Mouse (Mus musculus): ENCODE results near the gene Hemgn. TPM values are rescaled to one million over a fixed set of nuclear protein-coding genes. Genes with fewer than 3 reads are reported as not detected.

Hemgn gene
- polyA plus RNA-seq, 1 experiment from 2014 or later, result 2.4 TPM

DNA sequence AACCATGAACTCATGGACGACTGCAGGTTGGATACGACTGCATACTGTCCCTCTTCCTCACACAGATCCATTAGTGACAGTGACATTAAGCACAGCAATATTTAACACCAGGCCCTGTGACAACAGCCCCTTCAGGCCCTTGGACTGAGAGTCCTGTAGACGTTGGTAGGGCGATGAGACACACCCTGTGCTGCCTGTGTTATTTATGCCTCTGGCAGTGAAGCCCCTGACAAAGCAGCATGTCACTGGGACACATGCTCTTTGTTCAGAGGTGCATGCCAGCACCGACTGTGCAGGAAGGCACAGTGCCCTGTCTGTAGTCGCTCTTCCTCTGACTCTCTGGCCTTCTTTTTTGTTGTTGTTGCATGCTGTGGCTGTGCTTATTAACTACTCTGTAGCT lies 35.6 kb upstream of the Hemgn start:
- Histone ChIP-seq H3K36me3 (no peaks in the 10 kb centered on the region), H3K9ac (no peak overlapping the region), H3K27me3 (no peaks in the 10 kb centered on the region), H3K27ac (no peak overlapping the region), H3K4me2 (no peak overlapping the region), H3K9me3 (no peaks in the 10 kb centered on the region), H3K4me1 (peaks cover 14% of the 10 kb centered on the region), H3K4me3 (no peak overlapping the region)
- ATAC-seq (ENCODE audit: insufficient number of reproducible peaks, low FRiP score, low TSS enrichment, low read depth), result no peak
- 60% methylated on average over 6 of the region's 6 CpGs for WGBS

DNA sequence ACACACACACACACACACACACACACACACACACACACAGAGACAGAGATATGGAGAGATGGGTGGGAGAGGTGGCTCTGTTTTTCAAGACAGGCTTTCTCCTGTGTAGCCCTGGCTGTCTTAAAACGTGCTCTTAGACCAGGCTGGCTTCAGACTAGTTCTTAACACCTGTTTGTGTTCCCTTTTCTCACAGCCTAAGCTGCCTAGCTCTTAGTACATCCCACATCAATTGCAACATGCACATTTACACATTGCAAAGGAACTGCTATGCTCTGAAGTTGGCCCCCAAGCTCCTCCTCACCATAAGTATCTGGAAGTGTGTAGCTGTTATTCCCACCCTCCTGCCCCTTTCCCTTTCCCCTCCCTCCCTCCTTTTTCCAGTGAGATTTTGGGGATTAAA lies 34.2 kb upstream of the Hemgn start:
- H3K27ac ChIP-seq, result no peak overlapping the region
- no peaks in the 10 kb centered on the region for H3K27me3 ChIP-seq
- no peak overlapping the region for H3K9ac ChIP-seq
- H3K9me3 ChIP-seq, result no peaks in the 10 kb centered on the region
- H3K36me3 ChIP-seq, result no peaks in the 10 kb centered on the region
- no peak overlapping the region for H3K4me2 ChIP-seq
- 33% methylated on average over 1 of the region's 1 CpGs for WGBS
- peaks cover 3% of the 10 kb centered on the region; the same call in 1 of the 2 replicates for H3K4me1 ChIP-seq
- no peak overlapping the region for H3K4me3 ChIP-seq
- no peak for ATAC-seq (ENCODE audit: insufficient number of reproducible peaks, low FRiP score, low TSS enrichment, low read depth)

DNA sequence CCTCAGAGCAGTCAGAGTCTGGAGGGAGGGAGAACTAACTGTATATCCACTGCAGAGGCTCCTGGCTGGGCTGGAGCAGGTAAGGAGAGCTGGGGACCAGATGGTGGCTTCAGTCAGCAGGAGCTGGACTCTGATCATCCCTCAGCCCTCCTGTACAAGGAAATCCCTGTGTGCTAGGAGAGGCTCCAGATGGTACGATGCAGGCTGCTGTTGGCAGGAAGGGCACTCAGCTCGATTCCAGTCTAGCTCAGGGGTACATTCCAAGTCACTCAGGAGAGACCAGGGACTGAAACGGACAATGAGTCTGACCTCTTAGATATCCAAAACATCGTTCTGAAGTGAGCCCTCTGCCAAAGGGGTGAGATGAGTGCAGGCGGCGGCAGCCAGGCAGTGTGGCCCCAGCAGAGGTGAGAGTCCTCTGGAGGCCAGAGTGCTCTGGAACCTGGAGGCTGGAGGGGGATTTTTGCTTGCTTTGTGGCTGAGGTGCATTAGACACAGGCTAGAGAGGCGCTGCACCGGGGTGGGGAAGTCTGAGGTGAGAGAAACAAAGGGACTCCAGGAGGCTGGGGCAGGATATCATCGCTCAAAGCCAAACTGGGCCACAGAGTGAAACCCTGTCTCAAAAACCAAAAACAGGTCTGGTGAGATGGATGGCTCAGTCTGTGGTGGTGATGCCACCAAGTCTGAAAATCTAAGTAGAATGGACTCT lies 32.1 kb upstream of the Hemgn start:
- 46% methylated on average over 9 of the region's 9 CpGs for WGBS
- Histone ChIP-seq H3K27me3 (no peaks in the 10 kb centered on the region), H3K4me1 (0 out of 2 replicates have a peak, but pooled peaks cover 3% of the 10 kb centered on the region), H3K9ac (no peak overlapping the region), H3K4me2 (no peak overlapping the region), H3K4me3 (no peak overlapping the region), H3K9me3 (no peaks in the 10 kb centered on the region), H3K27ac (no peak overlapping the region), H3K36me3 (no peaks in the 10 kb centered on the region)
- no peak for ATAC-seq (ENCODE audit: insufficient number of reproducible peaks, low FRiP score, low TSS enrichment, low read depth)

DNA sequence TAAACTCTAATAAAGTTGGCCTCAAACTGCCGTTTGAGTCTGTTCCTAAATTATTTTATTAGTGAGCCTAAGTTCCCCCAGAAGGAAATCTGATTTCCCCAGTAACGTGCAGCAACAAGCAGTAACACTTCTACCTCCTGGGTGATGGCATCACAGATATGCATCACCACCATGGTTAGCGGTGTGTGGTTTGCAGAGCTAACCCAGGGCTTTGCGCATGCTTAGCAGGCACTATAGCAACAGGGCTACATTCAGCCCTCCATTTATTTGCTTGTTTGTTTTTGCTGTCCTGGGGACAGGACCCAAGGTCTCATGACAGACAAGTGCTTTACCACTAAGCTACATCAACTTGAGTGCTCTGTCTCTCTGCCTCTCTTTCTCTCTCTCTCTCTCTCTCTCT lies 29.2 kb upstream of the Hemgn start:
- Histone ChIP-seq H3K27ac (no peak overlapping the region), H3K4me2 (no peak overlapping the region), H3K9me3 (no peaks in the 10 kb centered on the region), H3K4me3 (no peak overlapping the region), H3K4me1 (no peaks in the 10 kb centered on the region), H3K9ac (no peak overlapping the region), H3K36me3 (no peaks in the 10 kb centered on the region), H3K27me3 (no peaks in the 10 kb centered on the region)
- WGBS, result 41% methylated on average over 4 of the region's 4 CpGs
- no peak for ATAC-seq (ENCODE audit: insufficient number of reproducible peaks, low FRiP score, low TSS enrichment, low read depth)

DNA sequence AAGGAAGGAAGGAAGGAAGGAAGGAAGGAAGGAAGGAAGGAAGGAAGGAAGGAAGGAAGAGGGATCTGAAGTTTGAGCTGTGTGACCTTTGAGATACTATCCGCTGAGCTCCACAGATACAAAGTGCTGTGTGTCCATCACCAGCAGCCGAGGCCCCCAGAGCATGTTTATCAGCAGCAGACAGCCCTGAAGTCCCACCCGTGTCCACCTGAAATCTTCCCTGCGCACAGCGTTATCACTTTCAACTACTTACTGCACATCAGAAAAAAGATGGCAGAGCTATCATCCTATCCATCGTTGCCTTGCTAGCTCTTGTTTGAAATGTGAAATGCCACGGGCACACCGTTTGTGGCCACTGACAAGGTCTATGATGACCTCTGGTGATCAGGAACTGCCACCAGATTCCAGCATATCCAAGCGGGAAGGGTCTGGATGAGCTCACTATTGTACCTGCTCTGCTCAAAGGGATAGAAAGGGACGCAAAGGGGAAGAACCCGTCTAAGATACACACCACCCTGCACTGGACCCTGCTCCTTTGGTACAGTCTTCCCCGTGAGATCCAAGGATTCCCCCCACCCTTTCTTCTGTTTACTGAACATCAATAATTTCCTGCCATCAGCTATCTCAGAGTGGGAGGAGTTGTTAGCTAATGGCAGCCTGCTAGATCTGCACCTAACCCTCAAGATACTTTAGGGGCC lies 19.2 kb upstream of the Hemgn start:
- ATAC-seq (ENCODE audit: insufficient number of reproducible peaks, low FRiP score, low TSS enrichment, low read depth), result no peak
- no peaks in the 10 kb centered on the region for H3K36me3 ChIP-seq

DNA sequence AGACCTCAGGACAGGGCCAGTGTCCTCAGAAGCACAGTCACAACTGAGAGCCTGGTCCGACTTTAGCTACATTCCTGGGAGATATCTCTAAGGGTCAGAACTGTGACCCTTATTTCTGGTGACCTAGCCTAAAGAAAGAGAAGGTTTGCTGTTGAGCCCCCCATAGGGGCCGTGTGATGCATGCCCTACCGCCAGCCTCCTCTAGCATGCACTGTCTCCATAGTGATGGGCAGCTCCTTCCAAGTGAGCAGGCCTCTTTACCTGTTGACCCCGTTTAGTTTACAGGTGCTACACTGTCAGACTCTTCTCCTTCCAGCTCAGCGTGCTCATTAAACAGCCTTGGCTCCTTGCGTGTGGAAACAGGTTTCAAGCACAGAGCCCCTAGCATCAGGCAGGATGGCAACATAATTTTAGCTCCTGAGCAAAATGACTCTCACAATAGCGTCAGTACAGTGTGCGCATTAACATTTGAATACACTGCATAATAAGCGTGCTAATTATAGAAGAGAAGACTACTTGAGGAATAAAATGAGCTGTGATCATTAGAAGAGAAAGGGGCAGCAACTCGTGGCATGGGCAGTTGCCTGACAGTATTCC lies 15.7 kb upstream of the Hemgn start:
- Histone ChIP-seq H3K36me3 (no peaks in the 10 kb centered on the region), H3K9me3 (no peaks in the 10 kb centered on the region), H3K27me3 (no peaks in the 10 kb centered on the region), H3K27ac (no peak overlapping the region), H3K4me1 (no peaks in the 10 kb centered on the region), H3K9ac (no peak overlapping the region), H3K4me3 (no peak overlapping the region), H3K4me2 (no peak overlapping the region)
- 56% methylated on average over 10 of the region's 10 CpGs for WGBS
- no peak for ATAC-seq (ENCODE audit: insufficient number of reproducible peaks, low FRiP score, low TSS enrichment, low read depth)

More for the DNA sequence above, 19.2 kb upstream of the Hemgn start:
- Histone ChIP-seq H3K27ac (no peak overlapping the region), H3K9ac (no peak overlapping the region), H3K4me3 (no peak overlapping the region), H3K4me2 (no peak overlapping the region), H3K4me1 (no peaks in the 10 kb centered on the region), H3K9me3 (no peaks in the 10 kb centered on the region), H3K27me3 (no peaks in the 10 kb centered on the region)
- 81% methylated on average over 12 of the region's 12 CpGs for WGBS

DNA sequence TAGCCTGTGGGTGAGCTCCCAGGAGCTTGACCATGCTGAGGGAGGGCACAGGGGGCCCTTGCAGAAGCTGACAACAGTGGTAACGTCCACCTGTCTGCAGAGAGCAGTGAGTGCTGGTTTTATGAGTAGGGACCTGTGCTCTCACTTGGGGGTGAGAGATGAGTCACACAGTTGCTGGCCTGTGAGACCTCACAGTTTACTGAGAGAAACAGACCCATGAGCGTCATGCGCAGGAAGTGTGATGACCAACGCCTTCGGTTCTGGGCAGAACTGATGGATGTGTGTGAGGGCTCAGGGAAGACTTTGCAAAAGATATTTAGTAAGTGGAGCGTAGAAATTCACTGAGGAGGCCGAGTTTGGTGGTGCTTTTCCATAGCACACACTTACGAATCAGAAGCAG lies 9.3 kb upstream of the Hemgn start:
- Histone ChIP-seq H3K9me3 (no peaks in the 10 kb centered on the region), H3K4me1 (no peaks in the 10 kb centered on the region), H3K27me3 (no peaks in the 10 kb centered on the region), H3K36me3 (no peaks in the 10 kb centered on the region), H3K4me3 (no peak overlapping the region), H3K9ac (no peak overlapping the region), H3K4me2 (no peak overlapping the region), H3K27ac (no peak overlapping the region)
- 63% methylated on average over 8 of the region's 8 CpGs for WGBS
- ATAC-seq (ENCODE audit: insufficient number of reproducible peaks, low FRiP score, low TSS enrichment, low read depth), result no peak

DNA sequence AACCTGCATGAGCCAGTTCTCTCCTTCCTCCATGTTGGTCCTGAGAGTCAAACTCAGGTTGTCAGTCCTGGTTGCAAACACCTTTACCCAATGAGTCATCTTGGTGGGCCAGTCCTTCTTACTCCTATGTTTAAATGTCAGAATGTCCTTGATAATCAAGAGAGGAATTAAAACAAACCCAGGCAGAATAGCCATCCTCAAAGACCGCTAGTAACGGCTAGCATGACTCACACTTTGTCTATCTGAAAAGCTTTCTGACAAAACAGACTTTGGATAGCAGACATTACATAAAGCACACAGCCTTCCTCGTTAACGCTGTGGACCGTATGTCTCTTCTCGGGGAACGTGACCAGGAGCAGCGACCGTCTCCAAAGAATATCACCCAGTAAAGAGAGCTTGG lies 5.5 kb upstream of the Hemgn start:
- Histone ChIP-seq H3K4me3 (no peak overlapping the region), H3K4me1 (no peaks in the 10 kb centered on the region), H3K27ac (no peak overlapping the region), H3K27me3 (no peaks in the 10 kb centered on the region), H3K9me3 (no peaks in the 10 kb centered on the region), H3K9ac (no peak overlapping the region), H3K36me3 (no peaks in the 10 kb centered on the region), H3K4me2 (no peak overlapping the region)
- no peak for ATAC-seq (ENCODE audit: insufficient number of reproducible peaks, low FRiP score, low TSS enrichment, low read depth)
- 75% methylated on average over 9 of the region's 9 CpGs for WGBS

DNA sequence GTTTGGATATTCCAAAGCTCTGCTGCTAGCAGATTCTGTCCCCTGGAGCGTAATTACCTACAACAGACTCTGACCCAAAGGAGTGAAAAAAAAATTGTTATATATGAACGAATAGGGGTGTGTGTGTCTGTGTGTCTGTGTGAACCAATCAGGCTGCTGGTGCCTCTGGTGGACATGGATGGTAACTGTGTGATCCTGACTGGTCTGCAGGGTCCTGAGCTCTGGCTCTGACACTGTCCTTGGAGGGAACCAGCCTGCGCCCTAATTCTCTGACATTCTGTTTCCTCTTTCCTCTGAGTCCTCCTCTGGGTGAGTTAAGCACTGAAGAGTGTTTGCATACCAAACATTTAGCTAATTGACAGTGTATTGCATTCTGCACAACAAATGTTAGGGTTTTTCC lies 4.2 kb upstream of the Hemgn start:
- Histone ChIP-seq H3K4me3 (no peak overlapping the region), H3K36me3 (no peaks in the 10 kb centered on the region), H3K4me1 (no peaks in the 10 kb centered on the region), H3K27ac (no peak overlapping the region), H3K9me3 (no peaks in the 10 kb centered on the region), H3K4me2 (no peak overlapping the region), H3K27me3 (no peaks in the 10 kb centered on the region), H3K9ac (no peak overlapping the region)
- ATAC-seq (ENCODE audit: insufficient number of reproducible peaks, low FRiP score, low TSS enrichment, low read depth), result no peak
- WGBS, result 56% methylated on average over 3 of the region's 3 CpGs

DNA sequence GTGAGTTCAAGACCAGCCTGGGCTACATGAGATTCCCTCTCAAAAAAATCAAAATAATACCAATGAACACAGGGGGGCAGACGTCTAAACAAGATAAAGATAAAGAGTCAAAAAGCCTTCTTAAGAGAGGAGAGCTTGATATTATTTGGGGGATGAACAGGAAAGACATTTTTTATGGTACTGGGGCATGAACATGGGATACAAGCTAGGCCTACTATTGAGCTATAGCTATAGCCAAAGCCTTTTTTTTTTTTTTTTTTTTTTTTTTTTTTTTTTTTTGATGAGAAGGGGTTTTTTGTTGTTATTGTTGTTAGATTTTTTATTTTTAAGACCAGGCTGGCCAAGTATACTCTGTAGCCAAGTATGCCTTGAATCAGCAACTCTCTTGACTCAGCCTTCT lies 1.2 kb downstream of the Hemgn start:
- Histone ChIP-seq H3K36me3 (no peaks in the 10 kb centered on the region), H3K27me3 (no peaks in the 10 kb centered on the region), H3K4me2 (no peak overlapping the region), H3K4me1 (no peaks in the 10 kb centered on the region), H3K27ac (no peak overlapping the region), H3K4me3 (no peak overlapping the region), H3K9me3 (no peaks in the 10 kb centered on the region), H3K9ac (no peak overlapping the region)
- WGBS, result 65% methylated on average over 1 of the region's 1 CpGs
- ATAC-seq (ENCODE audit: insufficient number of reproducible peaks, low FRiP score, low TSS enrichment, low read depth), result no peak

DNA sequence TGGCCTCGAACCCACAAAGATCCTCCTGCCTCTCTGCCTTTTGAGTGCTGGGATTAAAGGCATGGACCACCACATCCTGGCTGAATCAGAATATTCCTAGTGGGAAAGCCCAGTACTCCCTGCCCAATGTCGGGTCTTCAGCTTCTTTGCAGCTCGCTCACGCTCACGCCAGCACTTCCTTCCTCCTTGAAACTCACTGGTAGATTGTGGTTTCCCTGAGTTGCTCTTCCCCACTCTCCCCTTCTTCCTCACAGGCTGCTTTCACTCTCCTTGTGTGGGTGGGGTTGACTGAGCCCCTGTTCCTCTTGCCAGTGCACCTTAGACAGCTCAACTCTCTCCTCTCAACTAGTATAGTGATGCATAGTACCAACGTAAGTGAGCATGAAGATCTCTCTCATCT lies 1.8 kb downstream of the Hemgn start:
- H3K4me3 ChIP-seq, result no peak overlapping the region
- 74% methylated on average over 6 of the region's 6 CpGs for WGBS
- no peak overlapping the region for H3K9ac ChIP-seq
- H3K9me3 ChIP-seq, result no peaks in the 10 kb centered on the region
- H3K27ac ChIP-seq, result no peak overlapping the region
- H3K36me3 ChIP-seq, result no peaks in the 10 kb centered on the region
- H3K4me1 ChIP-seq, result no peaks in the 10 kb centered on the region
- no peak overlapping the region for H3K4me2 ChIP-seq
- ATAC-seq (ENCODE audit: insufficient number of reproducible peaks, low FRiP score, low TSS enrichment, low read depth), result no peak
- no peaks in the 10 kb centered on the region for H3K27me3 ChIP-seq

DNA sequence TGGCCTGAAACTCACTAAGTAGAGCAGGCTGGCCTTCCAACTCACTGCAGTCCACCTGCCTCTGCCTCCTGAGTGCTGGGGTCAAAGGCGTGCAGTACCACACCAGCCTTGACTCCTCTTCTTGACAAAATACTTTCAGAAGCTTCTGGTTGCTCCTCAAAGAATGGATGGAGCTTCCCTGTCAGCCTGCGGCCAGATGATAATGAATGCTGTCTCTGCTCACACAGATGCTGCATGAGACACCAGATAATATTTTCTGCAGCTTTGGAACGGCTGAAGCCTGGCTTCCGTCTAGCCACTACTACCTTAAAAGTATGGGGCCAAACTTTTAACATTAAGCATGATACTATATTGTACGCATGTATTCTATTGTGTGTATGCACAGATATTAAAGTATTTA lies 2.6 kb downstream of the Hemgn start:
- Histone ChIP-seq H3K27ac (no peak overlapping the region), H3K4me2 (no peak overlapping the region), H3K36me3 (no peaks in the 10 kb centered on the region), H3K27me3 (no peaks in the 10 kb centered on the region), H3K9me3 (no peaks in the 10 kb centered on the region), H3K9ac (no peak overlapping the region), H3K4me1 (no peaks in the 10 kb centered on the region), H3K4me3 (no peak overlapping the region)
- 88% methylated on average over 5 of the region's 5 CpGs for WGBS
- ATAC-seq (ENCODE audit: insufficient number of reproducible peaks, low FRiP score, low TSS enrichment, low read depth), result no peak
